Mouse (Mus musculus): ENCODE results near the gene Mta2.
"Not testable (repeated sequence)": the region's sequence is repeated elsewhere in the genome, so short reads cannot be mapped to it uniquely, and the experiment has no call there.

The Mta2 gene

DNA sequence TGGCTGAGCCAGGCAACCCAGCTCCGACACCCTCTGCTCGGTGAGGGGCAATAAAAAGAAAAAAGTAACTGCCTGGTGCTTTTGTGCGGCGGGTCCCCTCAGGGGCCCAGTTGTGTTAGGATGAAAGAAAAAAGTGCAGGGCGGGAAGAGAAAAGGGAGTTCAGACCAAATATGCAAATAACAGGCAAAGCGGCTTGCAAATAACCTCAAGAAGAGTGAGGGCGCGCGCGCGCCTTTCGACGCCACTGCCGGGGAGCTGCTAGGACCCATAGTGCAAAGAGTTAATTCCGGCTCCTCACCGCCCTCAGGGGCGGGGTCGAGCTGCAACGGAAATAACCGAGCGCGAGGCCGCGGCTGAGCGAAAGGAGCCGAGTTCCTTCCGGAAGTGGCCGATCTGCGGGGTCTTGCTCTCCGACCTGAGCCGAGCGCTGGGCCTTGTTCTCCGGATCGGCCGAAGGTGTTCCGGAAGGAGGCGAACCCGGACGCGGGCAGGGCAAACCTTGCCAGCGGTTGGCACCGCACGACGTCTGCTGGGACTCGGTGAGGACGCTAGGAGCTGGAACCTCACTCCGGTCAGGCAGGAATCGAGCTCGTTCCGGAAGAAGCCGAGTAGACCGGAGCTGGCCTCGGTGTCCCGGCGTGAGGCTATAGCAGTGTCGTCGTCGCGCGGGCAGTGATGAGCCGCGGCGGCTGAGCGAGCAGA lies at the start of gene Mta2:
Mta2 (plus strand) TSS at position 361 of the 703 bp plus-strand sequence.
- peak; percentile 97 for DNase-seq (ENCODE audit: low spot score in 2 of 2)

DNA sequence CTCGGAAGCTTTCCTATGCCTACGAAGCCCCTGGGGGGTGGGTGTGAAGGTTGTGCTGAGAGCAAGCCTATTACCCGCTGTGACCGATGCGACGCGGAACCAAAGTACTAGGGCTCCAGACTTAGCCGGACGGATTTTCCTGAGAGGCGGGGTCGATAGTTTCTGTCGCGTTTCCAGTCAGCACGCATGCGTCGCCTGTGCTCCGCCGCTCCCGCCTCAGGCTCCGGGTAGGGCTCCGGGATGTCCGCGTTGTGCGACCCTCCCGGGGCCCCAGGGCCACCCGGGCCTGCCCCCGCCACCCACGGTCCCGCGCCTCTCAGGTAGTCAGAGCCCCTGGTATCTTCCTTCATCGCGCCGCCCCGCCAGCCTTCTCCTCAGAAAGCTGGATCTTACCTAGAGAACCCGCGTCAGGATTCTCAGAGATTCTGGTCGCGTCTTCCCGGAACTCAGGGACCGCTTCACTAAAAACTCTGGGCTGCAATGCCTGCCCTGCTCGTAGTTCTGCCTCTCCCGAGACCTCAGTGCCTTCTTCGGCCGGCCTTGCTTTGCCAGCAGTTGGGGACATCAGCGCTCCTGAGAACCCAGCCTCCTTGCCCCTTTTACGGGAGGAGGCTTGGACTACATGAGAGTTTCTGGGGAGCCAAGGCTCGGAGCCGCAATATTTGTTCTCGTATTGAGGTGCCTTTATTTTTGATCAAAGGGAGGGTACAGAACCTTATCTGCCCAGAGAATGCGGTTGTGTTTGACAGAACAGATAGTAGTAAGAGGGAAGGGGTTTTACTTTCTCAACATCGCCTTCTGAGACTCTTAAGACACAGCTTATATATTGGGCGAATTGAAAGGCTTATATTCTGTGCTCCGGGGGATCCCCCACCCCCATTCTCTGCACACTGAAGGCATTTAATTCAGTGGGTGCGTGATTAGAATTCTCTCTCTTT lies 48.6 kb upstream of the Mta2 start, which contains the start of gene Ints5:
Ints5 (plus strand) TSS at position 177 of the 938 bp plus-strand sequence.
- DNase-seq (ENCODE audit: low spot score in 2 of 2) = peak; percentile 78 to 85

DNA sequence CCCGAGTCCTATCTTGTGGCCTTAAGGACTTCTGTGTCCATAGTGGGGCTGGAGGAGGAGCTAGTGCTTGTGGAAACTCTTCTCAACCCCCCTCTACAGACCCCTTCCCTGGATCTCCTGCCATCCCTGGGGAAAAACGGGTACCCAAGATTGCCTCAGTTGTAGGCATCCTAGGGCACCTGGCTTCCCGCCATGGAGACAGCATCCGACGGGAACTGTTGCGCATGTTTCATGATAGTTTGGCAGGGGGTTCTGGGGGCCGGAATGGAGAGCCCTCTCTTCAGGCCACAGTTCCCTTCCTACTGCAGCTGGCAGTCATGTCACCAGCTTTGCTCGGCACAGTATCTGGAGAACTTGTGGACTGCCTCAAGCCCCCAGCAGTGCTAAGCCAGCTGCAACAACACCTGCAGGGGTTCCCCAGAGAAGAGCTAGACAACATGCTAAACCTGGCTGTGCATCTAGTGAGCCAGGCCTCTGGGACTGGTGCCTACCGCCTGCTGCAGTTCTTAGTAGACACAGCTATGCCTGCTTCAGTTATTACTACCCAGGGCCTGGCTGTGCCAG lies 46.2 kb upstream of the Mta2 start:
- no peak for DNase-seq (ENCODE audit: low spot score in 2 of 2)

DNA sequence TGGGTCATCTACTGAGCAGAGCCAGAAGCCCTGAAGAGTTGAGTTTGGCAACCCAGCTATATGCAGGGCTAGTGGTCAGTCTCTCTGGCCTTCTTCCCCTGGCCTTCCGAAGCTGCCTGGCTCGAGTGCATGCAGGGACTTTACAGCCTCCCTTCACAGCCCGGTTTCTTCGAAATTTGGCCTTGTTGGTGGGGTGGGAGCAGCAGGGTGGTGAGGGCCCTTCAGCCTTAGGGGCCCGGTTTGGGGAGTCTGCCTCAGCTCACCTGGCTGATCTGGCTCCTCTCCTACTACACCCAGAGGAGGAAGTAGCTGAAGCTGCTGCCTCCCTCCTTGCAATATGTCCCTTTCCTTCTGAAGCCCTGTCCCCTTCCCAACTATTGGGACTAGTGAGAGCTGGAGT lies 45.4 kb upstream of the Mta2 start:
- not testable (repeated sequence) for DNase-seq (ENCODE audit: low spot score in 2 of 2)

DNA sequence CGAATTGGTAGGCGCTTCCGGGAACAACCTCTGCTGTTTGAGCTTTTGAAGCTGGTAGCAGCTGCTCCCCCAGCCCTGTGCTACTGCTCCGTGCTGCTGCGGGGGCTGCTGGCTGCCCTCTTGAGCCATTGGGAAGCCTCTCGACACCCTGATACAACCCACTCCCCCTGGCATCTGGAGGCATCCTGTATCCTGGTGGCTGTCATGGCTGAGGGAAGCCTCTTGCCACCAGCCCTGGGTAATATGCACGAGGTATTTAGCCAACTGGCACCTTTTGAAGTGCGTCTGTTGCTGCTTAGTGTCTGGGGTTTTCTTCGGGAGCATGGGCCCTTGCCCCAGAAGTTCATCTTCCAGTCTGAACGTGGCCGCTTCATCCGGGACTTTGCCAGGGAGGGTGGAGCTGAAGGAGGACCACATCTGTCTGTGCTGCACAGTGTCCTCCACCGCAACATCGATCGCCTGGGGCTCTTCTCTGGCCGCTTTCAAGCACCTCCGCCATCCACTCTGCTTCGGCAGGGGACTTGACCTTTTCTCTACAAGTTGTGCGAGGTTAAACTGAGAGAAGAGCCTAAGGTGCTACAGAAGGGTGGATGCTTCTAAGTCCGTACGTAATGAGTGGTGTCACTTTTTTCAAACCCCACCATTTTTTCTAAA lies 44.3 kb upstream of the Mta2 start:
- DNase-seq (ENCODE audit: low spot score in 2 of 2) = not testable (repeated sequence)

DNA sequence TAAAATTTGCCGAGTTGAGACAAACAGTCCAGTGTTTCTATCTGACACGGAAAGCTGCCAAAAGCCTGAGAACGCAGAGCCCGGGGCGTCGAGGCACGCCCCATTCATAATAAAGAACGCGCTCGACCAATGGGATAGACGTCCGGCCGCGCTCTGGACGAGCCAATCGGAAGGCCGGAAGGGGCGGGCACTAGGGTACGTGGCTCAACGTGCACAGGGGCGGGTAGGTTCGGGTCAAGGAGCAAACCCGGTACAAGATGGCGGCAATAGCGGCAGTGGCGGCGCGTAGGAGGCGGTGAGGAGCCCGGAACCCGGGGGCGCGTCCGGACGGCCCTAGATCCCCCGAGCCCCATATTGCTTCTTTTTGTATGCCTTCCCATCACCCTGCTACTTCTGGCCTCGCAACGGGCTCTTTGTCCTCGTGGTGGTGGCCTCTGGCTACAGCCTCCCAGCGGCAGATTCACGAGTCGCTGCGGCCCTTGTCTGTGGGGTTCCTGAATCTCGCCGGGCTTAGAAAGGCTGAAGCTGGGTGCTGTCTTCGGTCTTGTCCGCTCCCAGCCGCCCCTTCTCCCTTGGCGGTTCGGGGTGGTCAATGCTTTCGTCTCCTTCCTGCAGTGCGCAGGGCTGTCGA lies 43.7 kb upstream of the Mta2 start, which contains the start of gene Ganab:
Ganab (plus strand) TSS at position 207 of the 631 bp plus-strand sequence.
- peak; percentile 96 to 98 for DNase-seq (ENCODE audit: low spot score in 2 of 2)

DNA sequence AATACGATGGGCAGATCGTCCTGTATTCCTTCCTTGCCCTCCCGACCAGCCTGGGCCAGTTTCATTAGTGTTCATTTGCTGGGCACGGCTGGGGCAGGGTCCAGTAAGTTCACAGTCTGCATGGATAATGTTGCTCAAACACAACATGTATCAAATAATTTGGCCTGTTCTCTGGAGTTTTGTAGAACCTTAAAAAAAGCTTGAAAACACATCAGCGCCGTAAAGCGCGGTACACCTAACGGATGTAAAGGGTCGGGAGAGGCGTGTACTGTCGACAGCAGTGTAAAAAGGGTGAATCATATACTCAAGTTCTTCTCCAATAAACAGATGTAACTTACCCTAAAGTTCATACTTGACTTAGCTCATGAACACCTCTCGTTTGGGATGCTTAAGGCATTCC lies 43.1 kb upstream of the Mta2 start:
- no peak for DNase-seq (ENCODE audit: low spot score in 2 of 2)

DNA sequence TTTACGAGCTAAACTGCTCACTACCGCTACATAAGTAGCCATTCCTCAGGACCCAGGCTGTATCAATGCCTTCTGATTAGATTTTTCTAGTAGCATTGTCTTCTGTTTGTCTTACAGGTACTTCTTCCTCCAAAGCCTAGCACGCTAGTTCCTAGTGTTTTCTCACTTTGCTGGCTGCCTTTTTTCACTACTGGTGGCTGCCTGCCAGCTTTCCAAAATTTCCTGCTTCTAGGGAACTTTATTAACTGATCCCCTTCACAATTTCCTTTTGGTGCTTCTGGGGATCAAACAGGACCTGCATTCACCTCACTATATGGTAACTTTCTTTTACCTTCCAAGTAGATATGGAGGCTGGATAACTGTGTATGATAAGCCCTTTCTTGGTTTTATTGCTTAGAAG lies 42.6 kb upstream of the Mta2 start:
- no peak for DNase-seq (ENCODE audit: low spot score in 2 of 2)

DNA sequence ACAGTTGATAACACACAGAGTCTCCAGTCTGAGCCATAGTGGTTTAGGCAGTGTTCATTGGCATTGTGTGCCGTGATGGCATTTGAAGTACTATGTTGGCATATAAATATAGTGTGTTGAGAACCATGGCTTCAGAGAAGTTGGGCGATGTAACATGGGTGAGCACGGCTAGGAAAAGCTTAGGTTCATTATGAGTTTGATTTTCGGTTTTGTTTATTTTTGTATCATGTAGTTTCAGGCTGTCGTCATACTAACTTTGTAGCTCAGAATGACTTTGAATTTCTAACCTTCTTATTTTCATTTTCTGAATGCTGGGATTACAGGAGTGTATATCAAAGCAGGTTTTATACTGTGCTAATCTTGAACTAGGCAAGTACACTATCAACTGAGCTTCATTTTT lies 38.3 kb upstream of the Mta2 start:
- DNase-seq (ENCODE audit: low spot score in 2 of 2) = no peak

DNA sequence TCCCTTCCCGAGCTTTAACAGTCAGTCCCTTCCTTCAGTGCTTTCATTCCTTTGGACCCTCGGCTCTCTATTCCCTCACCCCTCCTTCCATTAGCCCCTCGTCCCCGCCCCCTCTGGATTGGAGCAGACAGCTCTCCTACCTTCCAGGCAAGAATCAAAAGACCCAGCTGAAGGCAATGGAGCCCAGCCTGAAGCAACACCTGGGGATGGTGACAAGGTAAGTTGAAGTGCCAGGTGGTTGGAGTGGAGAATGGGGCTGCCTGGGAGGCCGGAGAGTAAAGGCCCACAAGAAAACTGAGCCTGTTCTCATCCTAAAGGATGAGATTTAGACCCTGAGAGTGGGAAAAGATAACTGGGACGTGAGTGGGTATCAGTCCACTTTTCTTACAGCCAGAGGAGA lies 33.1 kb upstream of the Mta2 start:
- no peak for DNase-seq (ENCODE audit: low spot score in 2 of 2)

DNA sequence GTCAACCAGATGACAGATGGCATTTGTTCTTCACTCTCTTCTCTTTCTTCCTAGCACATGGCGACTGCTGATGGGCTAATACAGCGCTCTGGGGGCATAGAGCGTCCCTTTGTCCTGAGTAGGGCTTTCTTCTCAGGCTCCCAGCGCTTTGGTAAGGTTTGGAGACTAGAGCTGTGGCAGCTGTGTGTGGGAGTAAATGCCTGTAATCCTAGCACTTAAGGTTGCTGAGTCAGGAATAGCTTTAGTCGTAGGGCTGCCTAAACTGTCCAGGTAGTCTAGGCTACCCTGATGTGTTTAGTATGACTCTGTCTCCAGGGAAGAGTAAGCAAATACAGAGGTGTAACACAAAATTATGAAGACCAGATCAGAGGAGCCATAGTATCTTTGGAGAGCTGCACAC lies 29.9 kb upstream of the Mta2 start:
- DNase-seq (ENCODE audit: low spot score in 2 of 2) = no peak

DNA sequence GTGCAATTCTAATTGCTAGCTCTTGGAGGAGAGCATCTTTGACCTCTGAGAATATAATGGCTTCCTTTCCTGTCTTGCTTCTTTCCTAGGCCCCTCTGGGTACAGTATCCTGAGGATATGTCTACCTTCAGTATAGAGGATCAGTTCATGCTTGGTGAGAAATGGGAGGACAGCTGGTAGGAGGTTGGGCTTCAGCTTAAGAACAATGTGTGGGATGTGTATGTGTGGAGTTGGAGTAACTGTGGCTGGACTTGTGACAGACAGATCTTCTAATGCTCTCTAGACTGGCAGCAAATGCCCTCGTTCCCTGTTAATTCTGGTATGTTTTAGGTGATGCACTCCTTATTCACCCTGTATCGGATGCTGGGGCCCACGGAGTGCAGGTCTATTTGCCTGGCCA lies 27.5 kb upstream of the Mta2 start:
- DNase-seq (ENCODE audit: low spot score in 2 of 2) = no peak

DNA sequence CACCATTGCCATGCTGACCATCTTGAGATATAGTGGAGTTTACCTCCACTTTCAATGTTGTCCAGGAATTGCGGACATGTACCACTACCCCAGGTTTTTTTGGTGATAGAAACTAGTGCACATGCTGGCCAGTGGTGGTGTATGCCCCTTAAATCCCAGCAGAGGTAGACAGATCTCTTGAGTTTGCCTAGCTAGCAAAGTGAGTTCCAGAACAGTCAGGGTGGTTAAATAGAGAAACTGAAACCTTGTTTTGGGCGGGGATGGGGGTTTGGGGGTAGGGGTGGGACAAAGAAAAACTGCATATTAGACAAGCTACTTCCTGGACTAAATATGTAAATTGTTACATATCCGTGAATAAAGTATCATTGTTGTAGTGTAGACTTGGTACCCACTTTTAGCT lies 22.7 kb upstream of the Mta2 start:
- DNase-seq (ENCODE audit: low spot score in 2 of 2) = no peak

DNA sequence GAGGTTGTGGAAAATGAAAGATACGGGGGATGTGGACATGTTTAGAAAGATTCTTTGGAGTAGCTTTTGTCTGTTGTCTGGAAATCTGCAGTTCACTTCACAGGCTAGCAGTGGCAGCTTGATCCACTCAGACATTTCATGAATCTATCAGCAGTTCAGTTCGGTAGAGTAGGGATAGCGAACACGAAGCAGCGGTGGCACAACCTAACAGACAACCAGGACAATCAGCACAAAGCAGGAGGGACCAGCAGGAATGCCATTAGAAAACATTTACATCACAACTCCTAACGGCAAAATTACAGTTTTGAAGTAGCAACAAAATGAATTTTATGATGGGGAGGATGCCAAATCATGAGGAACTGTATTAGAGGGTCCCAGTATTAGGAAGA lies 22.0 kb upstream of the Mta2 start:
- DNase-seq (ENCODE audit: low spot score in 2 of 2) = no peak

DNA sequence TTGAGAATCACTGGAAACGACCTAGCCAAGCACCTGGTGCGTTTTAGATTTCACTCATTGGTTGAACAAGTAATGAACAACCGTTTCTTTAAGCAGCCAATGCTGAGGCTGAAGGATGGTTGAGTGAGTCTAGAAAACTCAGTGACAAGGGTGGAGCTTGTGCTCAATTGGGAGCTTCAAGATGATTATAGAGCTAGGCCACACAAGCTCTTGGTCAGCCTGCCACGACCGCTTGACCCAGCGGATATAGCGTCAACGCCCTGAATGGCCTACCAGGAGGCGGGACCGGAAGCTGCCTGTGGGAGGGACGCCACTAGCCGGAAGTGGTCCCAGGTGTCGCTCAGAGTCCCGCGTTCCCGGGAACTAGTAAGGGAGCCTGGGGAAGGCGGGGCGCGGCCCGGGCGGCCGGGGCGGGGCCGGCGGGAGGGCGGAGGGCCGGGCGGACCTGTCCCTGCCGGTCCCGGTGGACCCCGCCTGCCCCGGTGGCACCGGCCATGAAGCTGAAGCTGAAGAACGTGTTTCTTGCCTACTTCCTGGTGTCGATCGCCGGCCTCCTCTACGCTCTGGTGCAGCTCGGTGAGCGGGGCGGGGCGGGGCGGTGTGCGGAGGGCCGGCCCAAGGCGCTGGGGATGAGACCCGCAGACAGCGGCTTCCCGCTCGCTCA lies 21.5 kb upstream of the Mta2 start, which contains the start of gene B3gat3:
B3gat3 (plus strand) TSS at position 302 of the 664 bp plus-strand sequence.
- peak; percentile 87 to 90 for DNase-seq (ENCODE audit: low spot score in 2 of 2)

DNA sequence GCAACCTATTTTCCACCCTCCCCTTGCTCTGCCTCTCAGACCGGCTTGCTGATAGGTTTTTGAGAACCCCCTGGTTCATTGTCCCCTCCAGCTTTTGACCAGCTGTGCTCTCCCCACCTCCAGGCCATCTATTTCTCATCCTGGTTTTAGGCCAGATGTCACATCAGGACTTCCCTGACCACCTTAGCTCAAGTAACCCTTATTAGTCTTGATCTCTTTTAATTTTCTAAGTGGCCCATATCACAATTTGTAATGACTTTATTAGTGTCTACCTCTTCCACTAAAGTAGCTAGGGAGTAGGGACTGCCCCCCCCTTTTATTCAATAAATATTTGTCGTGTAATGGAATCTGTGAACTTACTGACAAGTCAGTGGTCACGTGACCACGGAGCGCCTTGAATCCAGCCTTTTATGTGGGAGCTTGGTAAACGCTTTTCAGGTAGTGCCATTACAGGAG lies 20.8 kb upstream of the Mta2 start:
- no peak for DNase-seq (ENCODE audit: low spot score in 2 of 2)

DNA sequence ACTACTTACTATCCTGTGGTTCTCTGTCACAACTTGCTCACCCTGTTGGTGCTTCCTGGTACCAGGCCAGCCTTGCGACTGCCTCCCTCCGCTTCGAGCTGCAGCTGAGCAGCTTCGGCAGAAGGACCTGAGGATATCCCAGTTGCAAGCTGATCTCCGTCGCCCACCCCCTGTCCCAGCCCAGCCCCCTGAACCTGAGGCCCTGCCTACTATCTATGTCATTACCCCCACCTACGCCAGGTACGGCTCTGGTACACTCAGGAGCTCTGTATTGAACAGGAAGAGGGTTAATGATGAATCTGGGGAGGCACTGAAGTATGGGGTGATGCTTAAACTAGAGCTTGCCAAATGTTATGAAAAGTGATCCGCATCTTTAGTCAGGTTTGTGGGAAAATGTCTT lies 19.9 kb upstream of the Mta2 start:
- DNase-seq (ENCODE audit: low spot score in 2 of 2) = no peak

DNA sequence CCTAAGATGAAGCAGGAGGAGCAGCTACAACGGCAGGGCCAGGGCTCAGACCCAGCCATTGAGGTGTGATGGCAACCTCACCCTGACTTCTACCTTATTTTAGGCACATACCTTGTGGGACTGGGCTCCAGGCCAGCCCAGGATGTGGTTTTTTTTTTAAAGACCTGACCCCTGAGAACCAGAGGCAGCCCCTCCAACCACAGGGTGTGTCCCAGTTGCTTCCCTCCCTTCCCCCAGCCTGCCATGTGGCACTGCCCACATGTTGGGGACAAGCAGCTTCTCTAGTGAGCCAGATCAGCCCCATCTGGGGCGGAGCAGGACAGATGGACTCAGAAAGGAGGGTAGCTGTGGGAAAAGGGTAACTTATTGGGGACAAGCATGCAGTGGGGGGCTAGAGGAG lies 14.9 kb upstream of the Mta2 start:
- peak; percentile 57 to 63 for DNase-seq (ENCODE audit: low spot score in 2 of 2)

DNA sequence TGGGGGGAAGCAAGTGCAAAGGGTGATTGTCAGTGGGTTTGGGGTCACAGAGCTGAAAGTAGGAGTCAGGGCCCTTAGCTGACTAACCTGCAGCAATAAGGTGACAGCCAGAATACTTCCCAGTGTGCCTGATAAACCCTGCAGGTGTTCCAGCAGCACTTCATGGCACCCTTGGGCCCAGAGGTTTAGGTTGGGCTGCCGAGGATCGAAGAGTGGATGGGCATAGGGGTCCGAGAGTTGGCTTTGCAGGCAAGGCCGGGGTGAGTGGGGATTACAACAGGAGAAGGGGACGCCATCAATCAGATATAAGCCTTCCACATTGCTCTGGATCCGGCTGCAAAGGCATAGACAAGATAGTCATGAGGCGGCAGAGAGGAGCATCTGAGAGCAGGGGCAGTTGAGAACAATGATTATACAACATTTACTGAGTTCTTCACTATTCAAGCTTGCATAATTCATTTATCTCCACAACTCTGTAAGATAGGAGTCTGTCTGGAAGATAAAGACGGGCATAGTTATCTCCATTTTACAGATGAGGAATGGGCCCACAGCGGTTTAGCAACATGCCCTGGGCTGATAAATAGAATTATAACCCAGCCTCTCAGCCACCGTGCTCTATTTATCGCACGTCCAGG lies 13.7 kb upstream of the Mta2 start:
- no peak for DNase-seq (ENCODE audit: low spot score in 2 of 2)

DNA sequence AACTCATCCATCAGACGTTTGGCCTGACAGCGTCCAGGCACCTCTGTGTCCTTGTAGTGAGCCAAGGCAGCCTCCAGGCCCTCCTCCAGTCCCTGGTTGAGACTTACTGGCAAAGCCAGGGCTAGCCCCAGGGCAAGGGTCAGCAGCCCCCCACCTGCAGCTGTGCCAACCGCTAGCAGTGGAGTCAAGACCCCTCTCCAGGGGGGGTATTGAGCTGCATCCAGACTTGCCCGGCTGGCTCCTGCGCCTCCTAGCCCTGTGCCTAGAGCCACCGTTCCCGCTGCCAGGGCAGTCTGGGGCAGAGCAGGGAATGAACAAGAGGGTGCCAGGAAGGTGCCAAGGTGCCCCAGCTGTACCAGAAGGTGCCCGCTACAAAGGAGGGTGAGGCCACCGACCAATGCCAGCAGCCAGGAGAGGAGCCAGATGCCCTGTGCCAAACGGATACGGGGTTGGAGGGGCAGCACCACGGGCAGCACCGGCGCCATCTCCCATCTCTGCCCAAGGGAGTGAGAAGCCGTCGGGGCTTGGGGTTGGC lies 12.9 kb upstream of the Mta2 start:
- DNase-seq (ENCODE audit: low spot score in 2 of 2) = peak in 1 of 2 experiments; percentile 25
